Mouse (Mus musculus) spleen, adult 2 months (tissue): Measurements from ENCODE around the gene Yme1l1. TPM values are rescaled to one million over a fixed set of nuclear protein-coding genes. Genes with fewer than 3 reads are reported as not detected.

ENCODE experiments used
- DNase-seq, 2 experiments: peaks; one replicate each; pipeline versions ENCODE4 v3.0.0 to v3.0.0-alpha.2; 2012 to 2021; ENCODE audit warnings: low spot score in 2 of 2, low read depth in 1 of 2
- H3K27ac ChIP-seq: fragments of 200-500 bp; 2 replicates; pipeline ENCODE4 v1.5.1; 2012; ENCODE audit warnings: low read length, inconsistent platforms; ENCODE audit not compliant: insufficient read depth
- H3K27me3 ChIP-seq: fragments of 200-500 bp; 2 replicates; pipeline ENCODE4 v1.6.1; 2012; ENCODE audit warnings: mild to moderate bottlenecking, moderate library complexity, low read length, inconsistent platforms; ENCODE audit not compliant: control insufficient read depth, insufficient read depth
- H3K36me3 ChIP-seq: fragments of 200-500 bp; 2 replicates; pipeline ENCODE4 v1.6.1; 2012; ENCODE audit warnings: mild to moderate bottlenecking, low read length, inconsistent platforms; ENCODE audit not compliant: control insufficient read depth, insufficient read depth
- H3K4me1 ChIP-seq: fragments of 200-500 bp; 2 replicates; pipeline ENCODE4 v1.6.1; 2011; ENCODE audit warnings: inconsistent platforms; ENCODE audit not compliant: control insufficient read depth, insufficient read depth, insufficient read length
- H3K4me3 ChIP-seq: fragments of 200-500 bp; 2 replicates; pipeline ENCODE4 v1.5.1; 2011; ENCODE audit warnings: mild to moderate bottlenecking, inconsistent platforms; ENCODE audit not compliant: insufficient read depth, insufficient read length; ENCODE audit errors: extremely low read depth
- CTCF ChIP-seq: fragments of 200-500 bp; IDR thresholded peaks from 2 replicates; pipeline ENCODE4 v1.5.1; 2011; ENCODE audit warnings: mild to moderate bottlenecking, inconsistent platforms; ENCODE audit not compliant: insufficient read depth, insufficient read length, insufficient replicate concordance; ENCODE audit errors: extremely low read depth
- POLR2A ChIP-seq: fragments of 200-500 bp; IDR thresholded peaks from 2 replicates; pipeline ENCODE4 v1.6.1; 2011; ENCODE audit warnings: low read depth, low read length, inconsistent platforms
- WGBS: fragments of 180-500 bp; shearing (Covaris S2); methylation state at CpG from one replicate; pipeline ENCODE4 v1.1.7; 2018; 5-methylcytosine and 5-hydroxymethylcytosine counted together
- polyA plus RNA-seq: library from polyadenylated mRNA; depleted of rRNA; stranded (reverse); fragments of >200 nt; gene quantifications from 2 replicates; pipeline ENCODE4 v1.2.3, GENCODE M21; 2012; rRNA removed

Yme1l1 gene
- polyA plus RNA-seq, 1 experiment: 2.2 TPM

- Histone ChIP-seq H3K36me3 (peaks cover 7% of the 10 kb centered on the region), H3K27me3 (no peaks in the 10 kb centered on the region), H3K4me3 (no peak overlapping the region), H3K4me1 (no peaks in the 10 kb centered on the region), H3K27ac (no peak overlapping the region)
- DNase-seq: no peak
- TF ChIP-seq POLR2A (no peak), CTCF (no peak)
- WGBS: 71% methylated on average over 15 of the region's 15 CpGs
These were observed 46.9 kb downstream of the Yme1l1 start for GRCm38 (mm10) chr2:23202900-23203670.

DNA sequence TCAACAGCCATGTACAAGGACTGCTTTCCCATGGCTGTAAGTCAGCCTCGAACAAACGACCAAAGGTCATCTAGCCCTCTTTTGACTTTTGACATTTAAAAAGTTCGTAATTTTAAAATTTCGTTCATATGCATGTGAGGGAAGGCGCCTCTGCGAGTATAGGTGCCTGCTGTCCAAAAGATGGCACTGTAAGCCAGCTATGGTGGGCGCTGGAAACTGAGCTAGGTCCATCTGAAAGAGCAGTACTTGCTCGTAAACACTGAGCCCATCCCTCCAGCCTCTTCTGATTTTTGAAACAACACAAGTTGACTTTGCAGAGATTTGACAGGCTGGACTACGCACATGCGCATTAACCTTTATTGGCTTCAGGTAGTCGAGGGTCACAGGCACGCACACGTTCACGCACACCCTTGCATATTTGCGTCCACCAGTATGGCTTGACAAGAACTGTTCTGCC, 50.9 kb downstream of the Yme1l1 start, which contains the start of gene 4931423N10Rik:
TSS of gene 4931423N10Rik (plus strand) at position 407 of the 457 bp plus-strand sequence.
- Histone ChIP-seq H3K4me3 (no peak within 1 kb of the TSS), H3K4me1 (no peaks in the 10 kb centered on the region), H3K36me3 (no peaks in the 10 kb centered on the region), H3K27me3 (no peaks in the 10 kb centered on the region), H3K27ac (no peak within 1 kb of the TSS)
- TF ChIP-seq POLR2A (no peak), CTCF (no peak)
- no peak for DNase-seq
- WGBS: 73% methylated on average over 15 of the region's 15 CpGs

GRCm38 (mm10) chr2:23213661-23214060, 57.5 kb downstream of the Yme1l1 start:
- TF ChIP-seq CTCF (no peak), POLR2A (no peak)
- H3K27ac ChIP-seq: no peak overlapping the region
- 81% methylated on average over 5 of the region's 5 CpGs for WGBS
- no peaks in the 10 kb centered on the region for H3K4me1 ChIP-seq
- H3K4me3 ChIP-seq: no peak overlapping the region
- DNase-seq: no peak
- H3K36me3 ChIP-seq: no peaks in the 10 kb centered on the region
- no peaks in the 10 kb centered on the region for H3K27me3 ChIP-seq

DNA sequence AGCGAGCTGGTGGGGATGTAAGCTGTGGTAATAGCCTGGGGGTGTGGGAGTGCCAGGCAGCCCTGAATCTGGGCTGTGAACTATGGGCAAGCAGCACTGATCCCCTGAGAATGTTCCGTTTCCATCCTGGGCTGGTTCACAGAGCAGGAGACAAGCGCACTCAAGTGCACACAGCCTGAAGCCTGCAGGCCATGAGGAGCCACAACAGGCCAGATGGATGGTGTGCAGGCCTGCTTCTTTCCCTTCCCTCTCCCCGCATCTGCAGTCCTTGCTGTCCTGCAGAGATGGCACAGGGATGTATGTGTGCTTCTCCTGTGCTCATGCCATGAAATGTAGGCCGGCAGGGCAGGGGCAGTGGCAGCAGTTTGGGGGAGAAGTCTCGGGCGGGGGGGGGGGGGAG, 69.0 kb downstream of the Yme1l1 start:
- no peaks in the 10 kb centered on the region for H3K4me1 ChIP-seq
- TF ChIP-seq CTCF (no peak), POLR2A (no peak)
- H3K36me3 ChIP-seq: no peaks in the 10 kb centered on the region
- no peak for DNase-seq
- H3K4me3 ChIP-seq: no peak overlapping the region
- no peak overlapping the region for H3K27ac ChIP-seq
- whole genome bisulfite sequencing: 71% methylated on average over 7 of the region's 7 CpGs
- no peaks in the 10 kb centered on the region for H3K27me3 ChIP-seq

DNA sequence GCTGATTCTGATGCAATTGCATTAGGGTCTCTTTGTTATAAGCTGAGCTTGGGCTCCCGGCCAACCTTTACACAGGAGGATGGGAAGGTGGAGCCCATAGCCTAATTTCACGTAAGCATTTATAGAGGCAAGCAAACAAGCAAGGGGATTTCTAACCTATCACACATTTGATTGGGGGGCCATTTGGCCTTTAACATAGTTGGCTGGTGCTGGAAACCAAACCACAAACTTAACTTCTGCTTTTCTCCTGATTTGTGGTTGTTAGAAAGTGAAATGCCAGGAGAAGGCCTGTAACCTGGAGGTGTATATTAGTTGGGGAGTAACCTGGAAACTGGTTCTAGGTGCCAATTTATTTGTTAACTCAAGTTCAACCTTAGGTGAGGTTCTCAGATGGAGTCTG, 72.3 kb downstream of the Yme1l1 start:
- WGBS: 30% methylated on average over 2 of the region's 2 CpGs
- Histone ChIP-seq H3K4me1 (no peaks in the 10 kb centered on the region), H3K27me3 (no peaks in the 10 kb centered on the region; the same call in 1 of the 2 replicates), H3K4me3 (no peak overlapping the region), H3K36me3 (no peaks in the 10 kb centered on the region), H3K27ac (no peak overlapping the region)
- no peak for TF ChIP-seq POLR2A
- TF ChIP-seq CTCF: no peak
- no peak for DNase-seq

GRCm38 (mm10) chr2:23234065-23234773, 78.0 kb downstream of the Yme1l1 start:
- no peak for TF ChIP-seq CTCF
- TF ChIP-seq POLR2A: no peak
- Histone ChIP-seq H3K27me3 (peaks cover 2% of the 10 kb centered on the region; the same call in 1 of the 2 replicates), H3K4me1 (no peaks in the 10 kb centered on the region), H3K36me3 (no peaks in the 10 kb centered on the region), H3K4me3 (0 out of 2 replicates have a peak overlapping the region, but pooled peaks have one; percentile 1), H3K27ac (no peak overlapping the region)
- no peak for DNase-seq
- WGBS: 1% methylated on average over 29 of the region's 50 CpGs

Other genes starting within 250 kb of the Yme1l1 start
- 63.0 and 67.8 TPM in 2 replicates for gene Abi1, start 116.1 kb upstream of the Yme1l1 start, polyA plus RNA-seq
- gene Acbd5, start 88.2 kb upstream of the Yme1l1 start, polyA plus RNA-seq: 7.5 and 7.8 TPM in 2 replicates
- gene Mastl, start 345 bp upstream of the Yme1l1 start, polyA plus RNA-seq: 0.25 and 0.49 TPM in 2 replicates
- not detected in 2 replicates for gene 4931423N10Rik, start 51.1 kb downstream of the Yme1l1 start, polyA plus RNA-seq
- not detected in 2 replicates for gene Nxph2, start 164.9 kb downstream of the Yme1l1 start, polyA plus RNA-seq